Mouse (Mus musculus) cerebellum, adult 9-11 months (tissue): Measurements from ENCODE around the gene Haus2.
"Not testable (repeated sequence)": the region's sequence is repeated elsewhere in the genome, so short reads cannot be mapped to it uniquely, and the experiment has no call there.

ENCODE experiments used
- DNase-seq: peaks from one replicate; pipeline ENCODE4 v3.0.0; 2022

The Haus2 gene

DNA sequence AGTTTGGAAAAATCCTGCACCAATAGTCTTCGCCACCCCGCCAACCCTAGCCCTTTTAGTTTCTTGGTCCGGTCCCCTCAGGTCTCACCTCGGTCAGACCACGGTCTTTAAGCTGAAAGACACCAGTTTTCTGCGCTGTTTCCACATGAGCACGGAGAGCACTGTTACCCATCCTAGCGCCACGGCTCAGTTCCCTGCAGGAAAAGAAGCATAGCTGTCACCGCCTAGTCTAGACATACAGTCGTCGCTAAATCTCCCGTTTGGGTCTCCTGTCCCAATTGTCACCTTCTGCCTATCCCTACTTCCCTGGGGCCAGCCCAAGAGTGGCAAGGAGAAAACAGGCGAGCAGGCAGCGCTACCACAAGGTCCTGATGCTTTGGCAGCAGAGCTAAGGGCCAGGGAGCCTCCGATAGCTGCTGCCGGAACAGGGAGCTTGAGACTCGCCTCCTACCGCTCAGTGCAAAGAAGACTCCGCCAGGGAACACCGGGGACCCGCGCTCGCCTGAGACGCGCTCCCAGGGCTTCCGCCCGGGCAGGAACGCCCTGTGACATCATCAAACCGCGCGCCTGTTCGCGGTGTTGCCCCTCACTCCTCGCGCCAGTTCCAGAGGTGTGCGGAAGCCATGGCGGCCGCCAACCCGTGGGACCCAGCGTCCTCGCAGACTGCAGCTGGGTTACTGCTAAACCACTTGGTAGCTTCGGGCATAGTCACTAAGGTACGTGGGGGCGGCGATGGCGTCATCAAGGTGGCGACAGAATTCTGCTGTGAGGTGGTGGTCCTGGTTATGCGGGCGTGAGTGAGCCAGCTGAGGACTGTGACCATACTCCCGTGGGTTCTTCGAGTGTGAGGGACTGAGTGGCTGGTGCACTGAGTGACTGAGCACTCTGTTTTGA is at the start of gene Haus2, which contains the start of gene Lrrc57:
TSS of gene Haus2 (plus strand) at position 554 of the 894 bp plus-strand sequence.
TSS of gene Lrrc57 (minus strand) at position 691 of the 894 bp plus-strand sequence.
- DNase-seq: peak; percentile 89

DNA sequence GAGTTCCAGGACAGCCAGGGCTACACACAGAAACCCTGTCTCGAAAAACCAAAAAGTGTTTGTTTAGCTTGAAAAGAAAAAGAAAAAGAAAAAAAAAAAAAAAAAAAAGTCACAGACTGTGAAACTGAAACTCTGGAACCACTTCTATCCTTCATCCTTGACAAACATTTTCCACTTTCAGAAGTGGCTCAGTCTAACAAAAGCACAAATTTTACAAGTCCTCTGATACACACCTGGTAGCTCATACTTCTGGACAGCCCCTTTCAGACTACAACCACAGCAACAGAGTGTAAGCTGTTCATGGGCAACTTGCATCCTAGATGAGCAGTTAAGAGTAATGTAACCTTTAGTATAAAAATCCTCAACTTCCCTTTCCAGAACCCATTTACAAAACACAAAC is 47.7 kb upstream of the Haus2 start:
- DNase-seq: no peak

DNA sequence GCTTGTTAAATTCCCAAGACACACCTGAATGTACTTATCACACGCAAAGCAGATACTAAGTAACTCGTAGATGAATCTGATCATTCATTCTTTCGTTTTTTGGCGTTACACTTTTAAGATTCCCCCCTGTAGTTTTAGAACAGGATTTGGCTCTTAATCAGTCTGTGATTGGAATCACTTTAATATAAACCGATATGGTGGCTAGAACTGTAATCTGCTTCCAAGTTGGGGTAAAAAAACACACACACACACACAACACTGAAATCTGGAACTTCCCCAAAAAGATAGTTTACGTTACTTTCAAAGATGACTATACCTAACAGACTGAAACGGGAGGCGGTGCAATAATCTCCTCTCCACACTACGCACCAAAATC is 46.3 kb upstream of the Haus2 start:
- DNase-seq: no peak

DNA sequence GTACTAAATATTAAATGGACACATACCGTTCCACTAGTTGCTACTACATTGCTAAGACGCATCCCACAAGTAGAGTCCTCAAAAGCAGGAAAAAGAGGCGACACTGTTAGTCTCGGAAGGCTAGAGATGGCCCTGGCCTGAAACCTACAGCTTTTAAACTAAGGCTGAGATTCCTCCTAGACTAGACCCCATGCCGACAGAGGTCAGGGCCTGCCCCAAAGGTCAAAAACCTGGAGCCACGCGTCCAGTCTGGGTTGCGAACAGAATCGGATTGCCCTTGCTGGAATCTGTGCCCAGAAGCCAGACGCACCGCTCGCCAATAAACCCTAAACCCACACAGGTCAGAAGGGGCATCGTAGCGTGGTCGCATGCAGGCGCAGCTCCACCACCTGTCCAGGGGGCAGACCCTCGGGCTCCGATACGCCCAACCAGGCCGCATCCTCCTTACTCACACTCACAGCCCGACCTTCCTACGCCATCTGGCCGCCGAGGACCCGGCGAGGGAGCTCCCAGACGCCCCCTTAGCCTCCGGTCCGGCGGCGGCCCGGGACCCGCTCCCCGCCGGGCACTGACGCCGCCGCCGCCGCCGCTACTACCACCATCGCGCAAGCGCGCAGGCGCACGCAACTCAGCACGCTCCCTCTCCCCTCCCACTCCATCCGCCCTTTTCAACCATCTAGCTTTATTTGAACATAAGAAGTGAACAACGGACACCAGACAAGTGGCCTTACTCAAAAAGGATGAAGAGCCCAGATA is 45.8 kb upstream of the Haus2 start, which contains the start of gene Zfp106:
TSS of gene Zfp106 (minus strand) at position 609 of the 756 bp plus-strand sequence.
- DNase-seq: peak; percentile 90

DNA sequence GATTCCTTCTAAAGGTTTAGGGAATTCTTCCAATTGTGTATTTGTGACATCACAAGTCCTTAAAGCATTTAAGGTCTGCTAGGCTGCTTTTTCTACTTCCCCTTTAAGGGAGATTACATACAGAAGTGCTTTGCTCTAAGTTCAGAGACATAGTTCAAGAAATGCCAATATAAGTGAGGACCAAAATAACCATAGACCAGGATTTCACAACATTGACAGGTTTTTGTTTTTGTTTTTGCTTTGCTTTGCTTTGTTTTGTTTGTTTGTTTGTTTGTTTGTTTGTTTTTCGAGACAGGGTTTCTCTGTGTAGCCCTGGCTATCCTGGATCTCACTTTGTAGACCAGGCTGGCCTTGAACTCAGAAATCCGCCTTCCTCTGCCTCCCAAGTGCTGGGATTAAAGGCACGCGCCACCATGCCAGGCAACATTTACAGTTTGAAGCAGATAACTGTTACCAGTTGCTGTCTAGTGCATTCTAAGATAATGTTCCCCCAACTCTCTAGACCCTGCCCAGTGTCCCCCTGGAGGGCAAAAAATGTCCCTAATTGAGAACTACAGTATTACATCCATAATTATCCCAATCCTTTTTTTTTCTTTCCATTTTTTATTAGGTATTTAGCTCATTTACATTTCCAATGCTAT is 44.5 kb upstream of the Haus2 start:
- DNase-seq: not testable (repeated sequence)

DNA sequence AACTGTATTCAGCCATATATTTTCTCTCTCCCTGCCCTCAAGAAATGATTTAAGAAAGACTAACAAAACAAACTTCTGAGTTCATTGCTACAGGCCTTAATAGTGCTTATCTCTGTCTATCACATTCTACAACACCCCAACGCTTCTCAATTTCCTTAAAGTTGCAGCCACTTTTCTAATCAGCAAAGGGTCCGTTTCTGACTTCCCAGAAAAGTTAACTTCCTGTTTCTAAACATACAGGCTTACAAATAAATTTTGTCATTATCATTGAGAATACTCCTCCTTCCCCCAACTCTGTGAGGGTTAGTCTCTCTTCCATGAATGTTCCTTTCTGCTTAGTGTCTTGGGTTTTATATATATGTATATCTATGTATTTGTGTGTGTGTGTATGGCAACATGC is 43.8 kb upstream of the Haus2 start:
- no peak for DNase-seq

DNA sequence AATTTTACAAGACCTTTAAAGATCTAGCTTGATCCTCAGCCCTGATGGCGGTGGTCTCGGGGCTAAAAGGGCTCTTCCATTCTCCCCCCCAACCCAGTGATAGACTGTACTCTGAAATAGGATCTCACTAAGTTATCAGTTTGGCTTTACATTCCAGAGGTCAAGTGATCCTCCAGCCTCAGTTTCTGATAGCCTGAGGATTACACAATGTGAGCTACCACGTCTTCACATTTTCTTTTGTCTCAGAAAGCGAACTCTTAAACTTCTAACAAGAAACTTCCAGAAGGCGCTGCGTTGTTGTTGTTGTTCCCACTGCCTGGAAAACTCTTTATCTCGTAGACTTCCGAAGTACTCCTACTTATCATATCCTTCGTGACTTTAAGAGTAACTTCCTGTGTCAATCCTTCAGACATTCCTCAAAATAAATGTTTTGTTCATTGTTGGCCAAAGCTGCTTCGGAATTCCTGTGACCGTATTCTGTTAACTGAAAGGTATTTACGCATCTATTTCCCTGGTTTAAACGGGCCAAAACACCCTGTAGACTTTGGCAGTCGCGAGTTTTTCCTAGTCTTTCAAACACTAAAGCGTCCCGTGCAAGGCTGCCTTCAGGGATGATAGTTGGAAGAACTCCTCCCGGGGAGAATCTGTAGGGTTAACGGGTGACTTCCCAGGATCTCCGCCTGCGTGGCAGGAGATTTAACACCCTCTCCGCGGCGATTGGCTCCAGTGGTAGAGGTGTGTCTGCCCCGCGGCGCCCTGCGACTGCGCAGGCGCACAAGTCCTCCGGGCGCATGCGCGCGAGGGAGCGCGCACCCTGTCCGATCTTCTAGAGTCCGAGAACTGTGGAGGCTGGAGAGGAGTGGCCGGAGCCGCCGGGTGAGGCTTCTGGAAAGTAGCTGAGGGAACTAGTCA is 42.0 kb upstream of the Haus2 start, which contains the start of gene Snap23:
TSS of gene Snap23 (plus strand) at position 786 of the 912 bp plus-strand sequence.
- peak; percentile 97 for DNase-seq

DNA sequence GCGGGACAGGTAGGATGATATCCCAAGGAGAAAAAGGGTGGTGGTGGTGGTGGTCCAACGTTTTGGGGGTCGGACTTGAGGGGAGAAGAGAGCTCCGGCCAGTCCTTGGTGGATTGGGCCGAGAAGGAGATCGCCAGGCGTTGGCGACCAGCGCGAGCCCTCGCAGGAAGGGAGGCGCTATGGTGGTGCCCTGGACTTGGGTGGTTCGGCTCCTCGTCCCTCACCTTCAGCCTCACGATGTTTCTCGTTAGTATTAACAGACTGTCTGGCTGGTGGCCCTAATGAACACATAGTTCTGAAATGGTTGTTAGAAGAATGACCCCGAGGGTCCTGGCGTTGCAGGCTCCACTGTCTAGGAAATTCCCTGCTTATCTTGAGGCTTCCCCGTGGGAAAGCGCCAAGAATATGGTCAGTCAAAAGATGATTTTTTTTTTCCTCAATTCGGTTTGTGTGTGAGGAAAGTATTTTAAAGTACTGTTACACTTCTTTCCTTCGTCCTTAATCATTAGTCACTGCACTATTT is 41.3 kb upstream of the Haus2 start:
- DNase-seq: no peak

DNA sequence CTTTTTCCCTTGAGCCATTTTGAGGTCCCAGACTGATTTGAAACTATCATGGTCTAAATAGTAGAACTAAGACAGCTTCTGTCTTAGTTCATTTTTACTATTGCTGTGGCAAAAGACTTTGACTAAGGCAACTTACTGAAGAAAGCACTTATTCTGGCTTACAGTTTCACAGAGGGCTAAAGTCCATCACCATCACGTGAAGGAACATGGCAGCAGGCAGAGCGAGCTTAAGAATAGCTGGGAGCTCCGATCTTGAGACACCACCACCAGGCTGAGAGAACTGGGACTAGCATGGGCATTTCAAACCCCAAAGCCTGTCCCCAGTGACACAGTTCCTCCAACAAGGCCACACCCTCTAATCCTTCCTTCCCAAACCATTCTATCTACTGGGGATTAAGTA is 38.1 kb upstream of the Haus2 start:
- DNase-seq: no peak

DNA sequence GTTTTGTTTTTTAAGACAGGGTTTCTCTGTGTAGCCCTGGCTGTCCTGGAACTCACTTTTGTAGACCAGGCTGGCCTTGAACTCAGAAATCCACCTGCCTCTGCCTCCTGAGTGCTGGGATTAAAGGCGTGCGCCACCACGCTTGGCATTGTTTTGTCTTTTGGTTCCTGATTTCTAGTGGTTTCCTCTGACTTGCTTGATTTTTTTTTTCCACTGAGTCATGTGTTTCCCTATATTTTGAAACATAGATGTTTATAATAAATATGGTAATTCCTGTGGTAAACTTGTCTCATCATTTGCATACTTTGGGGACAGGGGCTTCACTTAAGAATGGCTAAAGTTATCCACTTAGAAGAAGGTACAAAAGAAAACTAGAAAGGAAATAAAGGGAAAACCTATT is 37.0 kb upstream of the Haus2 start:
- not testable (repeated sequence) for DNase-seq

DNA sequence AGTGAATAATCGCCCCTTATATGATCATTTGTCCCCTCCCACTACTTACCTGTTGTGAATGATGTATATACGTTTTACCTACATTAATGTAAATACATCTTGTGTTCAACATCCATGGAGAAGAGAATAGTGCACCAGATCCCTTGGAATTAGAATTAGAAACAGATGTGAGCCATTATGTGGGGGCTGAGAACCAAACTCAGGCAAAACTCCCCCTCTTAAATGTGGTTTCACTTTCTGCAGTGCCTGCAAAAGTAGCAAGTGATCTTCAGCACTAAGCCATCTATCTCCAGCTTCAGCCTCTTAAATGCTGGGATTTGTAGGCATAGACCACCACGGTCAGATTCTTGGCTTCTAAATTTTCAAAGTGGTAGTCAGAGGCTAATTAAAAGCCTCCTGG is 34.1 kb upstream of the Haus2 start:
- no peak for DNase-seq

DNA sequence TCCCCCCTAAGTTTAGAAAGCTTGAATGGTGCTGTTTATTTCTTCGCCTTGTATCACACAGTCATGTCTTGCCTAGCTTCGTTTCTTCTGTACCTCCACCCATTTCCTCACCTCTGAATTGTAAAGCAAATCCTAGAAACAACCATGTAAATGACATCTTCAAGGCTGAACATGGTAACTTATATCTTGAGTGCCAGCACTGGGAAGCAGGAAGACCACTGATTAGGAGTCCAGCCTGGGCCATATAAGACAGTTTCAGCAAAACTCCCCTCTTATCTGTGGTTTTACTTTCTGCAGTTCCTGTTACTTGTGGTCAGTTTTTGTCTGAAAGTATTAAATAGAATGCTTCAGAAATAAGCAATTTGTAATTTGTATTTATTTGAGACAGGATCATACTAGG is 33.2 kb upstream of the Haus2 start:
- DNase-seq: no peak

DNA sequence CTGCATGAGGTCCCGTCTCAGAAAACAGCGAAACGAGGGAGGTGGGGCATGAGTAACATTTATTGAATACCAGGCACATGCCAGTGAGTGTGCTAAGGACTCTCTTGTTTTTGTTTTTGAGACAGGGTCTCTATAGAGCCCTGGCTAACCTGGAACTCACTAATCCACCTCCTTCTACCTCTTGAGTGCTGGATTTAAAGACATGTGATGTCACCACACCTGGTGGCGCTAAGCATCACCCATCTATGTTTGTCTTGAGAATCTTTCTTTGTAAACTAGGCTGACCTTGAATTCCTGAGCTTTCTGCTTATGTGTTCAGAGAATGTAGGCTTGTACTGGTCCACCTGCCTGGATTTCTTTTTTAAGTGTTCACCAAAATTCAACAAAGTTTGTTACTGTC is 31.4 kb upstream of the Haus2 start:
- no peak for DNase-seq

DNA sequence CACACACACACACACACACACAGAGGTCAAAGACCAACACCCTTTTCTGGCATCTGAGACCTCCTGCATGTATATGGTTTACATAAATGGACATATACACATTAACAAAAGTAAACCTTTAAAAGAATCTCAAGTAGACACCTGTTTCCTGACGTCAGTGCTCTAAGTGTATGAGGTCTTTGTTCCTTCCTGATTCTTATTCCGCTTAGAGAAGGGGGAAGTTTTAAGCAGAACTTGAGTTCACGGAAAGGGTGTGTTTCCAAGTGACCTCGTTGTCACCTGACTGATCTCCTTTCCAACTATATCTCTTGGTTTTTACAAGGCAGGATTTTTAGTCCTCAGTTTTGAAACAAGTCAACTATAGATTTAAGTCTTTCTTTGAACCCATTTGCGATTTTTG is 30.9 kb upstream of the Haus2 start:
- DNase-seq: no peak

DNA sequence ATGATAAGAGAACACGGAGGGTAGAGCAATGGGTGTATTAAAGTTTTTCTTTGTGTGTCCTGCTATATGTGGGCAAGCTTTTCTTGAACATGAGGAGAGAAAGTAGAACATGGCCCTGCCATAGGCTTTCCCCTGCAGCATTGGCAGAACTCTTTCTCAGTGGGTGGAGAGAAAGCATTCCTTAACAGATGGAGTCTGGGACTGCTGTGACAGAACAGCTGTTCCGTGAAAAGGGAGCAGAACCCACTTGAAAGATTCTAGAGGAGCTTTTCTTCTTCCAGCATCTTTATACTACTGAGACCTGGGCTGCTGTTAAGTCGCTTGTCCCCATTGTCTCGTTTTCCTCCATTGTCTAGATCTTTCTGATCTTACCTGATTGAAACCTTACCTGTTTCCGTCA is 19.4 kb upstream of the Haus2 start:
- DNase-seq: no peak

DNA sequence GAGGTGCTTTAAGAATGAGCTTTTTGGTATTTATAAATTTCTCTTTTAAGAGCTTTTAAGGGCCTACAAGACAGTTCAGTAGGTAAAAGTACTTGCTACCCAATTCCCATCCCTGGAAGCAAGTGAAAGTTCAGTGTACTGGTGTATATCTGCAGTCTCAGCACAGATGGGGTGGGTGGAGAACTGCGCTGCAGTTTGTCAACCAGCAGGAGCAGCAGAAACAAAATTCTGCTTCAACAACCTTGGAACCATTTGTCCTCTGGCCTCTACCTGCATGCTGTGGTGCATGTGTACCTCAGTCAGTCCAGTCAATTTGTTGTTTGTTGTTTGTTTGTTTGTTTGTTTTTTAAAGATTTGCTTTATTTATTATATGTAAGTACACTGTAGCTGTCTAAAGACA is 17.0 kb upstream of the Haus2 start:
- DNase-seq: no peak

DNA sequence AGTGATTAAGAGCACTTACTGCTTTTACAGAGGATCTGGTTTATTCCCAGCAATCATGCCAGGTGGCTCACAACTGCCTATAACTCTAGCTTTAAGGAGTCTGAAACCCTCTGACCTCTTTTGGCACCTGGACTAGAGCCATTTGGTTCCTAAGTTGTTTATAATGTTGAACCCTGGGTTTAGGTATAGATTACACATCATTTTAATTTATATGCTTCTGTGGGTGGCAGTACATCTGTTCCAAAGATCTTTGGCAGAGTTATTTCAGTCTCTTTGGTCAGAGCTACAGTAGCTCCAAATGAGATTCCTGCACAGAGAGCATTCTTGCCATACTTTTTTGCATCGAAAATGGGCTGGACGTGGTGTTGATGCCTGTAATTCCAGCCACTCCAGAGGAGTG is 11.4 kb upstream of the Haus2 start:
- DNase-seq: no peak

DNA sequence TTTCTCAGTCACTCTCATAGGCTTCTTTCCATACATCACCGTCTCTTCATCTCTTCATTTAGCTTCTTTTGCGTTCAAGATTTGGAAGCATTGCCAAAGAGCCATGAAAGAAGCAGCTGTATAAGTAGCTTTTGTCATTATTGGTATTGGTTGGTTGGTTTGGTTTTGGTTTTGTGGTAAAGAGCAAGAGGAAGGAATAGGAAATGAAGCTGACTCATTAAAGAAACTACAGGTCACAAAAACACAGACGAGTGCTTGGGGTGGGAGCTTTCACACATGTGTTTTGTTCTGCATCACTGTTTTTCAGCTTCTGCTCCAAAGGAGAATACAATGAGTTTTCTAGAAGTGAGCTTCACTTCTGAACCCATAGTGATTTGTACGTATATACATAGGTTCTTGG is 9.7 kb upstream of the Haus2 start:
- no peak for DNase-seq

DNA sequence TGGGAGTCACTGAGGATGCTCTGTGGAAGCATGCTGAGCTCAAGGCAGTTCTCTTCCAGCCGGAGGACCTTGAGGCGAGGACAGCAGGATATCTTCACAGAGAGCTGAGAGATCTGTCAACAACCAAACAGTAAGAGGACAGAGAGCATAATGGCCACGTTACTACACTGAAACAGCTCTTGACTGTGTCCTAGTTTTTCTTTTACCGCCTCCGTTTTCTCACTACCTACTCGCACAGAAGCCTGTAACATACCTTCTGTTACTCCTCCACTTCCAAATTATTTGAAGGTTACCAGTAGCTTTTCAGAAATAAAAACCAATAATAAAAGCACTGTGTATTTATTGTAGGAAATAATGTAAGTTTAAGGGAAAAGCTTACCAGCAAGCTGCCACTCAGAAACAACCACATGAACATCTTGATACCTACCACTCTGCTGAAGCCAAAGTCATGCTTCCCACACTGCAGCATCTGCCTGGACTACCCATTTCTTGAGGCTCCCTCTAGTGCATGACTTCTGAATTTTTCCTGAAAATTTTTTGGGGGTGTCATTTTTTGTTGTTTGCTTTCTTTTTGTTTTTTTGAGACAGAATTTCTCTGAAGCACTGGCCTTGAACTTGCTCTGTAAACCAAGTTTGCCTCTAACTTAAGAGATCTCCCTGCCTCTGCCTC is 3.0 kb upstream of the Haus2 start:
- DNase-seq: no peak

DNA sequence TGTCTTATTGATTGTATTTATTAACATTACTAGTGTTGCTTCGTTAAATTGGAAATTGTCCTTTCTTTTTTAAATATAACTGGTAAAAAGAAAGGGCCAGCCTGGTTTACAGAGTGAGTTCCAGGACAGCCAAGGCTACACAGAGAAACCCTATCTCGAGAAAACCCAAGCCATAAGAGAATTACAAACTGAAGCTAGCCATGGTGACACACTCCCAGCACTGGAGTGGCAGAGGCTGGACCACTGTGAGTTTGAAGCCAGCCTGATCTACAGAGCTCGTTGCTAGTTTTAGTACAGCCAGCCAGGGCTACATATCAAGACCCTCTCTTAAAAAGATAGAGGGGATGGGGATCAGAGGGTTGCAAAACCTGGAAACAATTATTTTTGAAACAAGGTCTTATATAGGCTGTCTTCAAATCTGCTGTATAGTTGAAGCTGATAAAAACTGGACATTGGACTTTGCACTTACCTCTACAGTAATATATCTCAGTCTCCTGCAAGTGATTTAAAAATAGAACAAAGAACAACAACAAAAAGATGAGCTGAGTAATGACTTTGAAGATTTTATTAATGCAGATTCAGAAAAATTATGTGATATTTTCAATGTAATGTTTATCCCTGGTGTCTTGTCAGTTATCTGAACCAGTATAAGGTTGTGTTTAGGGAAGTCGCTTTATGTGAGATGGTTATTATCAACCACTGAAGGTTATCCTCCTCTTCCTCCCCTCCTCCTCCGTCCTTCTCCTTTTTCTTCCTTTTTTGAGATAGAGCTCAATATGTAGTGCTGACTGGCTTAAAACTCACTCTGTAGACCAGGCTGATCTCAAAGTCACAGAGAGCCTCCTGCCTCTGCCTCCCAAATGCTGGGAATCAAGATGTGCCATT is 7.3 kb downstream of the Haus2 start:
- no peak for DNase-seq
